Mouse (Mus musculus) heart, adult 2 months (tissue): Measurements from ENCODE around the gene Lrrc45.

Experiments used
- CTCF ChIP-seq: fragments of 200-600 bp; IDR thresholded peaks from 2 replicates; pipeline ENCODE4 v1.8.1; 2022; ENCODE audit warnings: antibody characterized with exemption, mild to moderate bottlenecking, moderate library complexity
- EP300 ChIP-seq: fragments of 200-500 bp; IDR thresholded peaks from 2 replicates; pipeline ENCODE4 v1.6.1; 2011; ENCODE audit warnings: low read depth, low read length, control low read depth; ENCODE audit not compliant: insufficient read depth
- POLR2A ChIP-seq: fragments of 200-500 bp; IDR thresholded peaks from 2 replicates; pipeline ENCODE4 v1.6.1; 2011; ENCODE audit warnings: mild to moderate bottlenecking, low read depth, low read length, control low read depth; ENCODE audit not compliant: insufficient read depth

GRCm38 (mm10) chr11:120709551-120709950, 4.2 kb upstream of the Lrrc45 start:
- no peak for TF ChIP-seq POLR2A
- no peak for TF ChIP-seq CTCF
- TF ChIP-seq EP300: no peak
